Mouse (Mus musculus): ENCODE measurements at regions not wholly inside any gene's neighbourhood (a gene's known extent, or its start where the extent isn't known, plus 50 kb on each side); places are given as distances from the start of the nearest gene placed in this dataset.

- no peak for ATAC-seq (ENCODE audit: extremely low read depth, insufficient number of reproducible peaks, low FRiP score, poor library complexity, severe bottlenecking)
These were observed 445.9 kb upstream of the Sel1l start for GRCm38 (mm10) chr12:92294887-92295286.

- no peak for ATAC-seq (ENCODE audit: extremely low read depth, insufficient number of reproducible peaks, low FRiP score, poor library complexity, severe bottlenecking)
These were observed 444.4 kb upstream of the Sel1l start for GRCm38 (mm10) chr12:92293341-92293720.

DNA sequence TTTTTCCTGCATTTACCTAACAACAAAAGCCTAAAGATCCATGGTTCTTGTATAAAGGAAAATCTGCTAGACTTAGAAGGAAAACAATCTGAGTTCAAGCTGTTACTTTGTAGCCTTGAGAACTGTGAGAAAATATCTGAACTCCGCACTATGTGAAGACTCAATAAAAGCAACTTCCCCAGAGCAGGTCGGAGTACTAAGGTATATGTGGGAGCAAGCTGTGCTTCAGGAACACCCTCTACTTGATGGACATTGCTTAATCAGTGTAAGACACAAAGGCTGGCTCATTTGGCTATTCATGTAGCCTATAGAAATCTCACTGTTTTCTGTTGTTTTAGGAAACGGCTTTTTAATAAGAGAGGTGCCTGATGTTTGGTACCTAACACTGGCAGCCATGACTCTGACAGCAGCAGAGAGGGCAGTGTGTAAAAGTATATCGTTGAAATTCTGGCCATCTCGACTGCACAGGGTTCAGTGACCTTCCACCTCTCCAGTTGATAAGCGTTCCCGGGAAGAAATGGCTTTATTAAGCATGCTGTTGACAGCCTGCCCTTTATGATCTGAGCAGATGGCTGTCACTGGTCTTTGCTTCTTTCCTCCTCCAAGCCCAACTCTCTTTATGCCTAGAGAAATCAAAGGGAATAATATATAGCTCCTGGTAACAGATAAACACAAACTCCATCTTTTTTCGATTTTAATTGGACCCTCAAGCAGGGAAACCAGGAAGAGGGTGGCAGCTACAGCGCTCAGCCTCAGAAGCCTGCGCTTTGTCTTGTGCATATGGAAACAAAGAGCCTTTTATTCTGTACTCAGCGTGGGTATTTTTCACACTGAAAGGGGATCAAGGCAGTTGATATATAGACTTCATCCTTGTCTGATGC is 443.7 kb upstream of the Sel1l start:
- ATAC-seq (ENCODE audit: extremely low read depth, insufficient number of reproducible peaks, low FRiP score, poor library complexity, severe bottlenecking): no peak

- no peak for ATAC-seq (ENCODE audit: extremely low read depth, insufficient number of reproducible peaks, low FRiP score, poor library complexity, severe bottlenecking)
These were observed 442.5 kb upstream of the Sel1l start for GRCm38 (mm10) chr12:92291490-92291889.

DNA sequence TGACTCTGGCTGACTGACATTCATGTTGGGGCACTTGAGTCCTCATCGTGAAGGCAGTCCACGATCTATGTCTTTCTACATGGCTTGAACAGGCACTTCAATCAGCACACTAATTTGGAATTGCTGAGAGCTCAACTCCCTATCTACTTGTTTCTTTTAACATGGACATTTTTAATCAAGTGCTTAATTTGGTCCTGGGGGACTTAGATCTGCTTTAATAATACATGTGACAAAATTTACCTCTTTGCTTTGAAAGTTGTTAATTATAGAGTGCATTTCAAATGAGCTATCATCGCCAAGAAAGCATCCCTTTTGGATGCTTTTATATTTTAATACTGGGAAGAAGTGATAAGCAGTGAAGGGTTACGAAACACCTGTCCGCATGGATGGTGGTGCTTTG is 436.6 kb upstream of the Sel1l start:
- no peak for ATAC-seq (ENCODE audit: extremely low read depth, insufficient number of reproducible peaks, low FRiP score, poor library complexity, severe bottlenecking)

DNA sequence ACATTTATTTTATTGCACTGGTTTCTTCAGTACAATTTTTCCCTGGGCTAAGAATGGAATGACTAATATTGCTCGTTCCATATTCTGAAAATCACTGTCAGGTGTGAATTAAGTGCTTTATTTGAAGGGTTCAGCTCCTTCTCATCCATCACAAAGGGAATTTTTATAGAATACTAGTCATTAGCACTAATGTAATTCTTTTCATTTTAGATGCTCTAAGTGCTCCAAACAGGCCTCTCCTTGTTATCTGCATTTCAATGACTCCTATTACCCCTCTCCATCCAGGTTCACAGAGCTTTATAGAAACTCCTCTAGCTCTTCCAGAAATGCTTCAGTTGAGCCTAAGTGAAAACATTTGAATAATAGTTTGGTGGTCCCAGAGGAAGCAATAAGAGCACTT is 431.5 kb upstream of the Sel1l start:
- no peak for ATAC-seq (ENCODE audit: extremely low read depth, insufficient number of reproducible peaks, low FRiP score, poor library complexity, severe bottlenecking)

- ATAC-seq (ENCODE audit: extremely low read depth, insufficient number of reproducible peaks, low FRiP score, poor library complexity, severe bottlenecking): no peak
These were observed 403.0 kb upstream of the Sel1l start for GRCm38 (mm10) chr12:92251962-92252361.

DNA sequence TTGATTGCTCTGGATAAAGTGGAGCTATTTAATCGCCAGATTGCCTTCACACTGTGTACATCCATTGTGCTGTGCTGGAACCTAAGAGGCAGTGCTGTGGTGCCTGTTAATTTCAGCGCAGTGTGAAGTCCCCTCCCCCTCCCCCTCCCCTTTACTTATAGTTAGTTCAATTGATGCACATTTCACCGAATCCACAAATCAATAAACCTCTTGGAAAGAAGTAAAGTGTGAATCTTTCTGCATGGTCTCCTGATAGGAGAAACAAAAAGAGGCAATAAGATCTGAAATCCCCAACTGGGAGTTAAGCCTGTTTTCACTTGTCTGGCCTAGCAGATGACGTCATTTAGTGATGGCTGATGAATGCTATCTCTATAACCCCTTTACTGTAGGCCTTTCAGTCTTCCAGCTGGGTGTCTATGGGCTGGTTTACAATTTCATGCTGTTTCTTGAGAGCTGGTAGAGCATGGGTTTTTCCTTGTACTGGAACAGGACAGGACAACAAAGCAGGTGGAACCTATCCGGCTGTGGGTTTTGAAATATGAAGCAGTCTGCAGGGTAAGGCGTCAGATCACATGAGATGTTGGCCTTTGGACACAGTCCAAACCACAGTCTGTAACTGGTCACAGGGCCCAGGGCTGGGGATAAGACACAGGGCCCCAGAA is 398.0 kb upstream of the Sel1l start:
- no peak for ATAC-seq (ENCODE audit: extremely low read depth, insufficient number of reproducible peaks, low FRiP score, poor library complexity, severe bottlenecking)

DNA sequence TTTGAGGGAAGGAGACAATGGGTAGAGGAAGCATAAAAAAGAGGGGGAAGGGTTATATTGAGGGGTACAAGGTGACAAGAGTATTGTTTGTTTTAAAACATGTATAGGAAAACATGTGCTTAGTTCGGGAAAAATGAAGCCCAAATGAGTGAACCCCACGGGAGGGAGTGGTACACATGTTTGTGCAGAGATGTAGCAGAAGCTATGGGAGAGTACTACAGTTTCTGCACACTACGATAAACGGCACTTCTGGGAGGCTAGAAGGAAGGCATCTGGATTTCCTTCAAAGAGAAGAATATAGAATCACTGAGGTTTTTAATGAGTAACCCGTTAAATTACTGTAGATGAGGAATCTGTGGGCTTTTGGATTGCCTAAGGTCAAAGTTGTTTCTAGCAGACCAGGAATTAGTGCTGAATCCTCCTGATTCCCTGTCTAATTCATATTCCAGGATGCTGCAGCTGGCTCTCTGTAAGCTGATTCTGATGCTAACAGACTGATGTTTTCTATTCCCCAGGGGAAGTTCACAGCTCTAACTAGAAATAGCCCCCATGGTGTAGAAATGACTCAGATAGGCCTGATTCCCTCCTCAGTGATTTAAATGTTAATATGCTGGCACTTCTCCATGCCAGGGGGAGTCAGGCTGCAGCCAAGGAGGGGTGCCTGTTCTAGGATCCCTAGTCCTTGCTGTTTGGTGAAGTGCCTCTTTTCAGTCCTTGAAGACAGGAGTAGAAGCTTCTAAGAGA is 391.2 kb upstream of the Sel1l start:
- no peak for ATAC-seq (ENCODE audit: extremely low read depth, insufficient number of reproducible peaks, low FRiP score, poor library complexity, severe bottlenecking)

GRCm38 (mm10) chr12:92233650-92234408 is 384.9 kb upstream of the Sel1l start:
- ATAC-seq (ENCODE audit: extremely low read depth, insufficient number of reproducible peaks, low FRiP score, poor library complexity, severe bottlenecking): no peak

DNA sequence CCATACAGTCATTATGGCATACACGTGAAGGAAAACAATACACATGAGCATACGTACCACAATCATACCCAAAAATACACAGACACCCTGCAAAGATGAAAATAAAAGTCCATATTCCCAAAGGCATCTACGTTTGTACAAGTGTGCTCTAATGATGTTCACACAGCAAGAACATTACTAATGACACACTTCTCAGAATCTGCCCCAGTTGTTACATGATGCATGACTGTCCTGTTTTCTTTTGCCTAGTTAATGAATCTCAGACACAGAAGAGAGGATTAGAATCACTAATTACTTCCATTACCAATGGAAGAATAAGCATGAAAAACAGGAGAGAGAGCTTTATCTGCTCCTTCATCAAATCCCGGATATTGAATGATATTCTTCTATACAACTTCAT is 379.6 kb upstream of the Sel1l start:
- ATAC-seq (ENCODE audit: extremely low read depth, insufficient number of reproducible peaks, low FRiP score, poor library complexity, severe bottlenecking): no peak

DNA sequence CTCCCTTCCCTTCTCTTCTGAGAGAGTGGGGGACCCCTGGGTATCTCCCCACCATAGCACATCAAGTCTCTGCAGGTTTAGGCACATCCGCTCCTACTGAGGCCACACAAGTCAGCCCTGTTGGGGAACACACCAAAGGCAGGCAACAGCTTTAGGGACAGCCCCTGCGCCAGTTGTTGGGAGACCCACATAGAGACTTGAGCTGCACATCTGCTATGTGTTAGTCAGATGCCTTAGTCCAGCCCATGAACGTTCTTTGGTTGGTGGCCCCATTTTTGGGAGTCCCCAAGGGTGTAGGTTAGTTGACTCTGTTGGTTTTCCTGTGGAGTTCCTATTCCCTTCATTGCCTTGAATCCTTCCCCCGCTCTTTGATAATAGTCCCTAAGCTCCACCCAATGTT is 354.4 kb upstream of the Sel1l start:
- no peak for ATAC-seq (ENCODE audit: extremely low read depth, insufficient number of reproducible peaks, low FRiP score, poor library complexity, severe bottlenecking)

- no peak for ATAC-seq (ENCODE audit: extremely low read depth, insufficient number of reproducible peaks, low FRiP score, poor library complexity, severe bottlenecking)
These were observed 351.6 kb upstream of the Sel1l start for GRCm38 (mm10) chr12:92200602-92201001.

DNA sequence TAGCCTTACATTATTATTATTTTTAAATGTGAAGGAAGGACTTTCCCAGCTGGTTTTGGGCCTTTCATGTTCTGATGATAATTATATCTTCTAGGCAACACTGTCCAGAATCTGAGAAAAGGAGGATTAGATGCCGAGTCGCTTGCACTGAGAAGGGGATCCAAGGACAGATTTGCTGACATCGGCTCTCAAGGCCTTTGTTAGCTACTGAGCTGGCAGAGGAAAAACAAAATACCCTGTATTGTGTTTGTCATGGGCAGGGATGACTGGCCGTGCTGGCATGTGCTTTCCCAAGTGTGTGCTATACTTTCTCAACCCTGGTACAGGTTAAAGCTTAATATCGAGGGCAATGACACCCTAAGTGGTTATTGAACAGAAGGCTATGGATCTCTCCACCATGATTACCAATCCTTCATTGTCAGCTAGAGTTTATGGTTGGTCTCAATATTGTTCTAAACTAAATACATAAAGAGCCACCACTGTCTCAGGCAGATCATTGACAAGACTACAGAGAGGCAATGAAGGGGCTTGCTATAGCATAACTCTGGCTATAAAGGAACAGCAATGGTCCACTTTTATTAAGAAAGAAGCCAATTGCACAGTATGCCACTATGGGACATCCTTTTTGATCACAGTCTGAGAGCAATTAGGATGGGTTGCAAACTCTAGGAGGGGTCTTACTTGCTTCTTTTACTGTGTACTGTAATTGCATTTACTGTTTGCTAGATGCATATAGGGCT is 350.0 kb upstream of the Sel1l start:
- ATAC-seq (ENCODE audit: extremely low read depth, insufficient number of reproducible peaks, low FRiP score, poor library complexity, severe bottlenecking): no peak

GRCm38 (mm10) chr12:92193934-92194685 is 345.2 kb upstream of the Sel1l start:
- ATAC-seq (ENCODE audit: extremely low read depth, insufficient number of reproducible peaks, low FRiP score, poor library complexity, severe bottlenecking): no peak

DNA sequence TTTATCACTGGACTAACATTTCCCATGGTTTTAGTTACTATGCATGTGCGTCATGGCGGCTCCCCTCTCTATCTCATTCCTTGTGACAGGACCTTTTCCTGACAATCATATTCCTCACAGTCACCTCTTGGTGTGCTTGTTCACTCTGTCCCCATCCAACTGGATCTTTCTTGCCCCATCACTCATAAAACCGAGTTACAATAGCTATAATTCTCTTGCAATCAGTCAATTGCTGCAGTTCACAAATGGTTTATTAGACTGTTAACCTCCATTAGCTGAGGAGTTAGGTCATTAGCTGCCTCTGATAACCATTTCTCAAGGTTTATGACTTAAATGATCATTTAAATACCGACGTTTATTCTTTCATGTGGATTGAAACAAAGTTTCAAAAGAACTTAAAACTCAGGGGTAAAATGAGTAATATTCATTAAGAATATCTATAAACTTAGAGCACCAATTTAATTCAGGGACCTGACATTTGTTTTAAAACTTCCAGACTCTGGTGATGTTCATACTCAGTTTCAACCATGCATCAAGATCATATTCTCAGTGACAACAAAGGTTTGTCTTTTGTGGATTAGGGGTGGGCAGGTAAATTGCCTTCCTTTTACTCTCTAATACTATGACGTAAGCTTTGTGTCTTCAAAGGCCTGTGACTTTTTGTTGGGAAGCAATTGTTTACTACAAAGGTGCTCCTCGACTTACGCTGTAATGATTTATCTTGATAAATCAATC is 344.4 kb upstream of the Sel1l start:
- no peak for ATAC-seq (ENCODE audit: extremely low read depth, insufficient number of reproducible peaks, low FRiP score, poor library complexity, severe bottlenecking)

DNA sequence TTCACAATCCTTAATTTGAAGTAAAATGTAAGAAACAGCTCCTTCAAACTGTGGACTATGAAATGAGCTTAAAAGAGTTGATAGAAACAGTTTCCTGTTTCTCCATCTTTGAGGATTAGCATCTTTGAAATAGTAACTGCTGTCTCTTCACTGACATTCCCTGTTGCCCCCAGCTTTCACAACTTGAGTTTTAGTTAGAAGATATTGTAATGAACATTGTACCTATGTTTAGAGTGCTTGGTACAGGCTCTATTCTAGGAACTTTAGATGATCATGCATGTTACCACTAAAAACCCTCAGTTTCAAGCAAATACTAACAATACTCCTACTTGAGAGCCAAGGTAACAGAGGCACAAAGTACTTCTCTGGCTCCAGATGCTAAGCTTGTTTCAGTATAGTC is 340.1 kb upstream of the Sel1l start:
- no peak for ATAC-seq (ENCODE audit: extremely low read depth, insufficient number of reproducible peaks, low FRiP score, poor library complexity, severe bottlenecking)
